Mouse (Mus musculus) liver, postnatal 0 days (tissue): ENCODE measurements around the gene Cwh43.

ENCODE experiments used
- CTCF ChIP-seq: sonication (generic); IDR thresholded peaks from 2 replicates; pipeline ENCODE4 v1.5.1; 2016; ENCODE audit warnings: antibody characterized with exemption, low read depth
- EP300 ChIP-seq: IDR thresholded peaks from 2 replicates; pipeline ENCODE4 v1.6.1; 2016; ENCODE audit warnings: antibody characterized with exemption, low read depth, mild to moderate bottlenecking

- TF ChIP-seq CTCF (no peak), EP300 (no peak)
These were observed 43.1 kb upstream of the Cwh43 start for GRCm38 (mm10) chr5:73362791-73363190.
